Mouse (Mus musculus) layer of hippocampus, adult 9-11 months (tissue): Measurements from ENCODE around the gene Nup88.

Experiments
- DNase-seq: peaks from one replicate; pipeline ENCODE4 v3.0.0; 2022

Gene Nup88

DNA sequence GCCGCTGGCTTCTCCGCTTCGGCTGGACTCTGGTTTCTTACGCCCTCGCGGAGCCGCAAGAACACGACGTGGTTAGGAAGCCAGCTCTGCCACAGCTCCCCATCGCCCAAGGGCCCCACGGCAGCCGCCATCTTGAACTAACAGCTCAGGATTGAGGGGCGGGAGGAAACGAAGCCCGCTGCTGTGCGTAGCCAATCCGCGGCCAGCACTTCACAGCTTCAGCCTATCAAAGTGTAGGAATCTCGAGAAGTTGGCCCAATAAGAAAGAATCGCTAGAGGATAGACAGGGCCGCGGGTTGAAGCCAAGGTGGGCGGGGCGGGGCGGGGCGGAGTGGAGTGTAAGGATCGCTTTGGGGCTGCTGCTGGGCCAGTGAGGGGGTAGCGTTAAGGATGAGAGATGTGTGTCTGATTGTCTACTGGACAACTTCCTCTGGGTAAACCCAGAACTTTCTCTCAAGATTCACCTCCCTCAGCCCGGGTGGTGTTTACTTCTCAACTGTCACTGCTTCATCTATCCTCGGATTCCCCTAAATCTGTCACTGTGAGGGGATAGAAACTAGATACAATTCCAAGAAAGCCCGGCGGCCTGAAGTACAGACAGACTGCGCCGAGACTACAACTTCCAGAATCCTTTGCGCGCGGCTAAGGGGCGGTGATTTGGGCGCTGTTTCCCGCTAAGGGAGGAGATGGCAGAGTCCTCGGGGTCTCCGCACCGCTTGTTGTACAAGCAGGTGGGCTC is at the start of gene Nup88, which contains the start of gene Rpain:
Gene Nup88, minus strand, starts transcription at position 153 of the 739 bp plus-strand sequence.
Gene Rpain, plus strand, starts transcription at position 393 of the 739 bp plus-strand sequence.
- peak; percentile 96 for DNase-seq

DNA sequence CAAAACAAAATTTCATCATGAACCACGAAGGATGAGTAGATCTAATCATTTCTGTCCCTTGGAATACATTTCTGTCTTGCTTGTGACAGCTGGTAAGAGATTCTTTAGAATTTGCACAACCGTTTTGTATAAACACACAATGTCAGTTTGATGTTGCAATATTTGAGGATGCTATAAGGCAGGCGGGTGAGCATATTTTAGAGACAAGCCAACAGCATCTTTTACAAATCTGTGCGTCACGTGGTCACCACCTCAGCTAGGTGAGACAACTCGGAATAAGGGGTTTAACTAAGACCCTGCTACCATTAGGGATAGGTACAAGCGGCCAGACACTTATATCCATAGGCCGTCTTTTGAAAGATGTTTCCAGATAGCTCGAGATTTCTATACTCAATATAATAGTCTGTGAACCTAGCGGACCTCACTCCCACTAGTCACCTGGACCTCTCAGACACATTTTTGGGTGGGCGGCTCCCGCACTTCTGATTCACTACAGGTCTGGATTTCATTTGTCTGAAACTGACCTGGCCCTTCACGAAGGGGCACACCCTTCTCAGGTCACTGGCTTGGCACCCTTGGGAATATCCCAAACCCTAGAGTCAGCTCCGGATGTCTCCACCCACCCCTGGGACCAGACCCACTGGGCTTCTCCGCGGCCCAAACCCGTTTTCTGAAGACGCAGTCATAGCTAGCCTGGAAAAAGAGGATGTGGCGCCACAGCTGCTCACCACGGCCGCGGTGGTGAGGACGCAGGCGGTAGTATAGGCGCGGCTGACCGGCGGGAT is 48.8 kb upstream of the Nup88 start:
- peak; percentile 21 for DNase-seq

DNA sequence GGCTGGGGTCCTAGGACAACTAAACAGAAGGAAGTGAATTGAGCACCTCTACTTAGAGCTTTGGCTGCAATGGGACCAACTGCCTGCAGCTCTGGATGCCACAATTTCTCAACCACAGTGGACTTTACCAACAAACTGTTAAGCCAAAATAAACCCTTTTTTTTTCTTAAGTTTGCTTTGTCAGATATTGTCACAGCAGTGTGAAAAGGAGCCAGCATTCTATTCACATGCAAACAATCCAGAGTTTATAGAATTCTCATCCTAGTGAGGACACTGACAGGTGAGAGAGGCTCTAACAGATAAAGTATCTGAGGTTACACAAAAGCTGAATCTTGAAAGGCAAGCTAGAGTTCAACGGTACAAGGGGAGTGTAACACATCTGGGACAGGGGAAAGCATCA is 47.3 kb upstream of the Nup88 start:
- DNase-seq, result no peak

DNA sequence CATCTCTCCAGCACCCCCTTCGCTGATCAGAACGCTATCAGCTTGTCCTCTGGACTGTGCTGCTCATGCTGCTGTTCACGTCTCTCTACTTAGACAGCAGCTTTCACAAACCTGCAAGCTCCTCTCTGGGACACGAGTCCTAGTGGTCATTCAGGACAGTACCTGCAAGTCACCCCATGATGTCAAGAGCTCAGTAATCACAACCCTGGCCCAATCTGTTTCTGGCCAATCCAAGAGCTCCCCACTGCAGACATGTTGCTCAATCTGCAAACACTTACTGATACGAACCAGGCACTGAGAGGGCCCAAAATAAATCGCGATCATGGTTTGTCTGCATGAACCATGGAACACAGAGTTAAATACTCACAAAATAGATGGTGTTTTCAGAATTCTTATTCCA is 43.0 kb upstream of the Nup88 start:
- DNase-seq, result no peak

DNA sequence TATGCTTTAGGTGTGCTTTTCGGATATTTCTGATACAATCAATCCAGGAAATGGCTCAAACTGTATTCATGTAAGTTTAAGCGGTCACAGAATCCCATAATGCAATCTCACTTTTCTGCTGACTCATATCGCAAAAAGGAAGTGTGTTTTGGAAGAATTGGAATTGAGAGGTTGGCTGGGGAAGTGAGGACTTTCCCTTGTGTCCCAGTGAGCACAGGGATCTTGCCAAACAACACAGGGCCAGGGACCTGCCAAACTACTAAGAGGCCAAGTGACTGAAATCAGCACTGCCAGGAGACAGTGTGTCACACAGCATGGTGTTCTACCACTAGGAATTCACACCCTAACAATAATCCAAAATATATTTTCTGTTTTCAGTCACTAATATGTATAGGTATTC is 38.5 kb upstream of the Nup88 start:
- DNase-seq, result no peak

DNA sequence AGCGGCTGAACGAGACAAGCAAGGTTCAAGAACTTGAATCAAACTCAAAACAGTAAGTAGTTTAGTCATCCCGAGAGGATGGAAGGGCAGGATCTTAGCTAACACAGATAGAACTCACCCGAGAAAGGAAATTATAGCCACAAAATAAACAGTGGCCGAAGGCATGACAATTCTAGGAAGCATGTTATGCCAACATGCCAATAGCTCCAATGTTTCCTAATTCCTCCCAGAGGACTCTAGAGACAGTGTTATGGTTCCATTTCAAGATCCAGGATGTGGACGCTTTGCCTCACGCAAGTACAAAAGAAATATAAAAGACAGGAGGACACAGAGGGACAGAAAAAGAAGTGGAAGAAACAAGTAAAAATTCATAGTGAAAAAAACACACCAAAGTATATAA is 38.1 kb upstream of the Nup88 start:
- DNase-seq, result no peak

DNA sequence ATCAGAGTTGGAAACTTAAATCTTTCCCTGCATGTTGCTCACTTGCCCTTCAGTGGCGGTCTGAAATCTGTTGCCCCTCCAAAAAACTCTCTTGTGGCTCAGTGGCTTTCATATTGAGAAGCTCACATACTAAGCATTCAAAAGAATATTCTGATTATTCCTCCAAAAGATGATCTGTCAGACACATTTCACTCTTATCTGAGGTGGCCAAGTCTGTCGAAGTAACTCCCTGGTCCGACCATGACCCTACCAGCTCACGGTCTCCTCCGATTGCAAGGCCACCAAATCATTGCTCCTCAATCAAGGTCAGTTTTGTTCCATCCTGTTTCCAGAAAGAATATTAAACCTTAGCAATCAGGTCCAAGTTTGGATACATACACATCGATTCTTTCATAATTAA is 37.3 kb upstream of the Nup88 start:
- no peak for DNase-seq

DNA sequence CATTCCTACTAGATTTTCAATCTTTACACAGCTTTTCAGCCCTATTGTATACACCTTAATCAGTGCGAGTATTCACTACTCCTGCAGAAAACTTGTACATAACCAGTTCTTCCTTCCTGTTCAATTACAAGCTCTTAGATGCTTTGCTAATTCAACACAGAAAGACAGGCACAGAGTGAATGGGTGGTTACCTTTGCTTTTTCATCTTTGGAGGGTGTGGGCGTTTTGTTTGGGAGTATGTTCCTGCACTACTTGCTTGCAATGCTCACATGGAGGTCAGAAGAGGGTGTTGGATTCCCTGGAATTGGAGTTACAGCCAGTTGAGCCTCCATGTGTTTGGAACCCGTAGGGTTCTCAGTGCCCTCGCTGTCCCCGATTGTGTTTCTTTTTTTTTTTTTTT is 35.3 kb upstream of the Nup88 start:
- no peak for DNase-seq

DNA sequence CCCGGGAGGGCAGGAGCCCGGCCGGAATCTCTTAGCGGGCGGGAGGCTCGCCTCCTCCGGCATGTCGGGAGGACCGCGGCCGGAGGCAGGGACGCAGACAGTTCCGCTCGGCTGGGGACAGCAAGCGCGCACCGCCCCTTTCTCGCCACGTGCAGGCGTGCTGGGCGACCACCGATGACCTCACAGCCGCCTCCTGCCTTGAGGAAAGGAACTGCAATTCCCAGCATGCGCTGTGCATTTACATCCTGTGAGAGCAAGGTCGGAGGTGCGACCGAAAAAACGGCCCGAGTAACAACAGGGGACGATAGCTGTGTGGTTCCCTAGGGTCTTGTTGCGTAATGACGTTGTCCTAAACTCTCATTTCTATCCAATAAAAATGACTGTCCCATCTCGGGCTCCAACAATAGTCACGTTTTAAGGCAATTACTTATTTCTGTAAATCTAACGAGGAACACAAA is 34.6 kb upstream of the Nup88 start, which contains the start of gene Dhx33:
Gene Dhx33, minus strand, starts transcription at position 122 of the 458 bp plus-strand sequence.
- DNase-seq, result peak; percentile 99

DNA sequence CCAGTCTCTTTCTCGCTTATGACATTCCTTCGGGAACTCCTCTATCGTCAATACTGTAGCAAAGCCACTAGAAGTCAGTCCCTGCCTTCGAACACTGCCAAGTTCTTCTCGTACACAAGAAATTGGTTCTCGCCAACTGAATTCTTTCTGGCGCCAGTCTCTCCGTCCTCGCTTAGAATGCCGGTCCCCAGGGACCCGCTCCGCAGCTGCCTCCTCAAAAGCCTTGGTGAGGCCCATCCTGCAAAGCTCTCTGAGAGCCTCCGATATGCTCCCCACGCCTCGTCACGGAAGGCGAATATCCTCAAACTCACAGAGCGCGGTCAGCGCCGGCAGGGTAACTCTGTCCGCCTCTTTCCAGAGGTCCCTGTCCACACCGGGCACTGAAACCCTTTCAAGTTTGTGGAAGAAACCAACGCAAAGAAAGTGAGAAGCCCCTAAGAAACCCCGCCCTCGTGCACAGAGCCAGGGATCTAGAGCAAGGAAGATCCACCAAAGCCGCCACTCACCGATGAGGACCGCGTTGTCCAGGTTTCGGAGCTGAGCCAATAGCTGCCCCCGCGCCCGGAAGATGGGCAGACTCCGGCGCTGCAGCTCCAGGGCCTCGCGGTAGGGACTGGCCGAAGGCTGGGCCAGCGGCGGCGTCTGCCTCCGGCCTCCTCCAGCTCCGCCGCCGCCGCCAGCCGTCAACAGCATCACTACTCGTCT is 34.0 kb upstream of the Nup88 start:
- DNase-seq, result no peak

DNA sequence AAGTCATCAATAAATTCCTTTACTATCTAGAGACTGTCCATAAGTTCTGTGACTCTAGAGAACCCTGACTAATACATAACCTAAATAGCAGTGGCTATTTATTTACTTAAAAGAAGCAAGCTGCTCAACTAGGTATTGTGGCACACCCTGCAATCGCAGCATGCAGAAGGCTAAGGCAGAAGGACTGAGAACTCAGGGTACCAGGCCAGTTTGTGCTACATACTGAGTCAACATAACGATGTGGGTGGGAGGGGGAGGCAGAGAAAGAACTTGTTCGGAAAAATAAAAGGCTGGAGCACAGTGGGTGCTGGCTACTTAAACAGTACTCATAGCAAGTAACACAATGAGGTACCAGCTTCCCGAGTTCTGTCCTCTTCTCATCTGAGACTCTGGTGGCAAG is 31.4 kb upstream of the Nup88 start:
- peak; percentile 85 for DNase-seq

DNA sequence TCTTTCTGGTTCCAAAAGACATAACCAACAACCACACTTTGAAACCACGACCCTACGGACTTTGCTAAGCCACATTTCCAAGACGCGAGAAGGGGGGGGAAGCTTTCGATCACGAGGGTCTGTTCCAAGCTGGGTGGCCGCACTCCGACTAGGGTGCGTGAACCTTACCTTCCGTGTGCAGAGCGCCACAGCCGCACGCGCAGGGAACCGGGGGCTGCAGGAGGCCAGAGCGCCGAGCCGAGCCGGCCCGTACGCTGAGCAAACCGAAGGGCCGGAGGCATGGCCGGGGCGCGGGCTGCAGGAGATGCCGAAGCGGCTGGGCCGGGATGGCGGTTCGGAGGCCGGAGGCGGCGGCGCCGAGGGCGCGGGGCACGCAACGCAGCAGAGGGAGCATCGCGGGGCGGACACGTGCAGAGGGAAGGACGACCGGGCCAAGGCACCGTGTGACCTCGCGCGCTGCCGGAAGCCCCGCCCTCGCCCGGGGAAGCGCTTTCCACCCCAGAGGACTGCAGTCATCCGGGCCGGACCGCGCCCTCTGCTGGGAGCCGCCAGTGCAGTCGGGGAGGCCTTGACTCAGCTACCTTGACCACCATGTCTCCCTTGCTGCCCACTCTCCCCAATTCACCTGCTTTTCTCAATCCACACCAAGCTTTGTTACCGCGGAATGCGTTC is 12.9 kb upstream of the Nup88 start, which contains the start of gene C1qbp:
Gene C1qbp, minus strand, starts transcription at position 470 of the 672 bp plus-strand sequence.
- DNase-seq, result peak; percentile 93

DNA sequence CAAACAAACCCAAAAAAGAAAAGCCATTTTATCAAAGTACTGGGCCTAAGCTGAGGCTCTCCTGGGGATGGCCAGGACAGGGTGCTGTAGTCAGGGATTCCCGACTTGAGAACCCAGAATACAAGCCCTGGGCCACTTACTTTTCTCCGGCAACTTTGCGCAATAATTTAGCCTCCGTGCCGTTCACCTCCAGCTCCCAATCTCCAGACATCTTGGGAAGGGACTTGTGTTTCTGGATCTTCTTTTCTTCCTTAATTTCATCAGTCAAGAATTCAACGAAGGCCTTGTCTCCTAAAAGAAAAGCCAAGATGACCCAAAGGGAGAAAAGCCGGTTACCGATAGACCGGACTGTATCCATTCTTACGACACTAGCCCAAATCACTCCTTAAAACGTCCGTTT is 12.3 kb upstream of the Nup88 start:
- DNase-seq, result no peak

DNA sequence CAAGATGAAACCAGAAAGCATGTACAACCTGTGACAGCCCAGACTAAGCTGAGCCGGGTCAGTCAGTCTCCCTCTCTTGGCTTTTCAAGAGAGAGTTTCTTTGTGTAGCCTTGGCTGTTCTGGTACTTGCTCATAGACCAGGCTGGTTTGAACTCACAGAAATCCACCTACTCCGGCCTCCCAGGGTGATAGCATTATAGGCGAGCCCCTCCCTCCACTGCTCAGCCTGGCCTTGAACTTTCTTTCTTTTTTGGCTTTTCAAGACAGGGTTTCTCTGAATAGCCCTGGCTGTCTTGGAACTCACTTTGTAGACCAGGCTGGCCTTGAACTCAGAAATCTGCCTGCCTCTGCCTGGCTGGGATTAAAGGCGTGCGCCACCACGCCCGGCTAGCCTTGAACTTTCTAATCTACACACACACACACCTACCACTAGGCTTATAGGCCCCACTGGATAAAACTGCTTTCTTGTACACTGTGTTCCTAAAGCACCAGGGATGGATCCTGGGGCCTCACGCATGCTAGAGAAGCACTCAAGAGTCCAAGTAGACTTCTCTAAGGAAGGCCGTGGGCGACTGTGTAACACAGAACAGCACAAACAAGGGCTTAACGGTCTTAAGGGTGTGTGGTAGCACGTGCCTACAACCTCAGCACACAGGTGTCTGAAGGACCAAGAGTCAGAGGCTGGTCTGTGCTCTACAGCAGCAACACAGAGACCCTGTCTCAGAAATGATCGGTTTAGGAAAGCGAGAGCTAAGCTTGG is 11.2 kb upstream of the Nup88 start:
- no peak for DNase-seq

DNA sequence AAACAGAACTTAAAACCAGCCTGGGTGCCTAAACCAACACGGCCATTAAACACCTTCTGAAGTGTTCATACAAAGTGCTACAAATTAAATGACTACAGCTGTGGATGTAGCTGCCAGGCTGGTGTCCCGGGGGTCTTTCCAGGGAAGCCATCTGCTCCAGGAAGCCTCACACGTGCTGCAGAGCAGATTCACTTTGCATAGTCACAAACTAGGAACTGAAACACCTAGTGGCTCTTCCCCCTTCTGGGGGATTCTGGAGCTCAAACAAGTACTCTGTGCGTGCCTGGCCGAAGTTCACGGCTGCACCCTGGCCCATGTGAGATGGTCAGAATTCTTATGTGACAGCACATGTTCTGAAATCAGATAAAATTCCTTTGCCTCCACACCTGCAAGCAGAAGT is 10.5 kb upstream of the Nup88 start:
- DNase-seq, result no peak

DNA sequence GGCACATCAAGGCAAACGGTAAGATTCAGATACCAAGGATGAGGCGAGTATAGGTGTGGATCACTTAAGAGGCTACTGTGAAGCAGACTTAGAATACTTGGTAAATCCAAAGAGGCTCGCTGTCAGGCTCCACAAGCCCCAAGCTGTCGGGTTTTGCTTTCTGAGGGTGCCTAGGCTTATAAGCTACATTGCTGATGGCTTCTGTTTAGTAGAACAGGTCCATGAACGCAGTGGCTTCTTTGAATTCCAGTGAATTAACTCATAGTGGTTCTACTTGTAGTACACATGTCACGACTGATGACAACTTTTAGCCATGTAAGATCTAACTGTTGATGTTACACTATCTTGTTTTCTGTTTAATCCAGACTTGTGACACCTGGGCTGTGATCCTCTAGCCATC is 7.5 kb upstream of the Nup88 start:
- DNase-seq, result no peak

DNA sequence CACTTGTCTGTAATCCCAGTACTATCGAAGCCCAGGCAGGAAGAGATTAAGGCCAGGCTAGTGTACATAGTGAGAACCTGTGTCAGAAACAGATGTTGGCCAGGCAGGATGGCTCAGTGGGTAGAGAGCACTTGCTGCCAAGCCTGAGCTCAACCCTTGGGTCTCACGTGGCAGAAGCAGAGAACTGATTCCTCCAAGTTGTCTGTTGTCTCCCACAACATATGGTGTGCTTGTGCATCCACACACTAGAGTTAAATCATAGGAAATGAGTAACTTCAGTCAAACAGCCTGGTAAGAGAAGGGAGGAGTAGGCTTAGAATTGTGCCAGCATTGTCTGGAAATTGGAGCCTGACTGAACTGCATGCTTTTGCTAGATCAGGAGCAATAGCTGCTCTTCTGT is 5.4 kb upstream of the Nup88 start:
- peak; percentile 61 for DNase-seq

DNA sequence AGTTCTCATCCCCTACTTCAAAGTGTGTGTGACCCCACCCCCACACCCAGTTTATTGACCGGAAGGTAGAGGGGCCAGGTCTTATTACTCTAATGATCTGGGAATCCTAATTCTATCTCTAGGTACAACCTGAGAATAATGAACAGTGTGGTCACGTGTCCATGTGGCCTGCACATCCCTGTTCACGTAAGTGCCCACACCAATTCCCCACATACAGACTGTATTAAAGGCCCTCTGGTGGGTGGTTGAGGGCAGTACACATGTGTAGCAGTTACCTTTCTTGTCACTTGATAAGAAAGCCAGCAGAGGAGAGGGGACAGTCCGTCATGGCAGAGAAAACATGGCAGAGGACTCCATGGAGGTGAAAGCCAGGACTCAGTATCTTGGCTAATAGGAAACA is 4.2 kb upstream of the Nup88 start:
- DNase-seq, result no peak

DNA sequence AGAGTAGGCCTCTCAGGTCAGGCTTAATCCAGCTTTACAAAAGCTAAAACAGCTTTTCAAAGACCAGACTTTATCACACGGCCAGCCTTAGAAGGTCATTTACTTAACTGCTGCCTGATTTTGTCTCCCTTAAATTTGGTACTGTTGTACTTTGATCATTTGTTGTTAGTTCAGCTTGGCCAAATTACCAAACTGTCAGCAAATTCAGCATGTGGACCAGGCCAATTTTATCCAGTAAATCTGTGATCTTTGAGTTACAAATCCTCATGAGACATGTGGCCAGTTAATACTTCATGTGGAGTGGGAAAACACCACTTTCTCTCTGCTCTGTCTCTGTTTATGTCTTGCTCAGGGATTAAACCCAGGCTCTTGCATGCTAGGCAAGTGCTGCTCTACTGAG is 2.8 kb upstream of the Nup88 start:
- DNase-seq, result no peak

DNA sequence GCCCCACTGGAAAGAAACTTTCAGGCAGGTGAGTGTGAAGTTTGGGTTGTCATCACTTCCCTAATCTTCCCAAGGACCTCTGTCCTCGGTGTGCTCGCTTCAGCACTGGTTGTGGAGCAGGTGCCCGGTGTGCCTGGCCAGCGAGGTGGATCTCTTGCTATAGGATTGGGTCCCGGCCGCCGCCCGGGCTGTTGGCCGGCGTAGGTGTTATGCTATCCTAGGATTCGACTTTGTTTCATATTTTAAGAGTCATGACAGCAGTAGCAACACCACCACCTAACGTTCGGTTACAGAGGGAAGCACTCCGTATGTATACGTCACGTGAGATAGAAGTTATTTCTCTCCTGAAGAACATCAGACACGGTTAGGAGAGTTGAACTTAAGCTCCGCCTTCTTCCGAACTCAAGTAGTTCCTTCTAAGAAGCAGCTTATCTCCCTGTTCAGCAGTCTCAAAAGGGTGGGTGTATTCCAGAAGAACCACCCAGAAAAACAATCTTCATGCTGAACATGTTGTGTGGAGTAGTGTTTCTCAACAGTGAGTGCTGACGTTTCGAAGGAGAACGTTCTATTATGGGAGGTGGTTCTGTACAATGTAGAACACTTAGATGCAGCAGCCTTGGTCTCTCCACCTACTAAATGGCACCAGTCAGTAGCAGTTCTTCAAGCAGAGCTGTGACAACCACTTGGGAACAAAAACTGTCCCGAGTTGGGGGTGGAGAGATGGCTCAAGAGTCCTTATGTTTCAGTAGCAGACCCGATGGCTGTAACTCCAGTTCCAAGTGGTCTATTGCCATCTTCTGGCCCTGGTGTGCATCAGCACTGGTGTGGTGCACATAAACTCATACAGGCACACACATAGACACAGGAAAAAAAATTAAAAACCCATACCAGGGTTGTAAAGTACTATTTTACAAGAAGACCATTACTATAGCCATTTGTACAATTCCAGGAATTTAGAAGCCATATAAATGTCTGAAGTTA is 1.1 kb upstream of the Nup88 start:
- no peak for DNase-seq

DNA sequence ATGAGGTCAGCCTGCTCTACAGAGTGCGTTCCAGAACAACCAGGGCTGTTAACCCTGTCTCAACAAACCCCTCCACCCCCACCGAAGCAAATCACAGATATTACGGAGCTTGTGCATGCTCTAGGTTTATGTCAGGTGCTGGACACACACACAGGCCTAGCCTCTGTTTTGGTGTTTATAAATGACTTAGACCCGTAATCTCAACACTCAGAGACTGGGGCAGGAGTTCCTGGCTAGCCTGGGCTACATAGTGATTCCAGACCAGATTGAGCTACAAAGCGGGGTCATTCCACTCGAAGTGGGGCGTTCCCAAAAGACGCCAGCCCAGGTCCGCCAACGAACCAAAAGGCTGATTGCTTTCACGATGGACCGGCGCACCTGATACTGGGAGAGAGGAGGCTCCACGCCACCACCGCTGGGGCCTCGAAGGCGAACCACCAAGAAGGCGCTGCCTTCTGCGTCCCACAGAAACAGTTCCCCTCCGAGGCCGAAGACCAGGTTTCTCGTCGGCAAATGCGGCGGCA is 440 bp downstream of the Nup88 start:
- DNase-seq, result no peak
